Mouse (Mus musculus): Measurements from ENCODE around the gene Tns1.

- no peak for TF ChIP-seq CTCF (IDR thresholded peaks at IDR 0.05; ENCODE audit: insufficient read depth, low read depth, low read length)
- no peak for TF ChIP-seq POLR2A (IDR thresholded peaks at IDR 0.05; ENCODE audit: insufficient read depth, low read depth, low read length)
These were observed 11.2 kb downstream of the Tns1 start for GRCm38 (mm10) chr1:74113071-74113470.
